Mouse (Mus musculus) hindbrain, embryonic 11.5 days (tissue): ENCODE data around the gene Ttc28. TPM values are rescaled to one million over a fixed set of nuclear protein-coding genes. Genes with fewer than 3 reads are reported as not detected.

Source experiments
- ATAC-seq: fragments of 200-750 bp; cut with Nextera tagmentation; 2 replicates; pipeline ENCODE4 v1.8.0; 2017; ENCODE audit warnings: mild to moderate bottlenecking, moderate TSS enrichment, moderate library complexity; ENCODE audit not compliant: low FRiP score
- DNase-seq: peaks from one replicate; pipeline ENCODE4 v3.0.0-alpha.2; 2015; ENCODE audit warnings: low spot score
- H3K27ac ChIP-seq: fragments of 300-500 bp; sonication (generic); 2 replicates; pipeline ENCODE4 v1.5.1; 2014; ENCODE audit warnings: mild to moderate bottlenecking, low read depth, low read length
- H3K27me3 ChIP-seq: fragments of 300-500 bp; sonication (generic); 2 replicates; pipeline ENCODE4 v1.6.1; 2014; ENCODE audit warnings: mild to moderate bottlenecking, low read length, moderate library complexity, mixed read lengths; ENCODE audit not compliant: control insufficient read depth, insufficient read depth
- H3K36me3 ChIP-seq: fragments of 300-500 bp; sonication (generic); 2 replicates; pipeline ENCODE4 v1.6.1; 2014; ENCODE audit warnings: mild to moderate bottlenecking, low read length, moderate library complexity, mixed read lengths; ENCODE audit not compliant: control insufficient read depth, insufficient read depth
- H3K4me1 ChIP-seq: fragments of 300-500 bp; sonication (generic); replicated peaks from 2 replicates; pipeline ENCODE4 v1.6.1; 2014; ENCODE audit warnings: low read length, mixed read lengths; ENCODE audit not compliant: control insufficient read depth, insufficient read depth
- H3K4me2 ChIP-seq: fragments of 300-500 bp; sonication (generic); replicated peaks from 2 replicates; pipeline ENCODE4 v1.6.1; 2014; ENCODE audit warnings: mild to moderate bottlenecking, low read depth, low read length
- H3K4me3 ChIP-seq: fragments of 300-500 bp; sonication (generic); 2 replicates; pipeline ENCODE4 v1.5.1; 2014; ENCODE audit warnings: low read depth, low read length
- H3K9ac ChIP-seq: fragments of 300-500 bp; sonication (generic); 2 replicates; pipeline ENCODE4 v1.6.1; 2014; ENCODE audit warnings: low read depth, low read length
- H3K9me3 ChIP-seq: fragments of 300-500 bp; sonication (generic); 2 replicates; pipeline ENCODE4 v1.6.1; 2016; ENCODE audit warnings: low read length; ENCODE audit not compliant: control insufficient read depth
- WGBS: fragments of 180-500 bp; shearing (Covaris S2); extraction: QIAGEN DNeasy Blood & Tissue Kit; methylation state at CpG from one replicate; pipeline ENCODE4 v1.1.7; 2014; 5-methylcytosine and 5-hydroxymethylcytosine counted together
- polyA plus RNA-seq: library from polyadenylated mRNA; unstranded; fragments of >200 nt; fragmentation: Nextera tagmentation; extraction: Ambion mirVana; gene quantifications from 2 replicates; pipeline ENCODE4 v1.2.1, GENCODE M21; 2014

The Ttc28 gene
- polyA plus RNA-seq, 1 experiment from 2014 or later, result 15.6 TPM

- Histone ChIP-seq H3K36me3 (no peaks in the 10 kb centered on the region), H3K4me2 (no peak overlapping the region), H3K4me3 (no peak overlapping the region), H3K27me3 (no peaks in the 10 kb centered on the region), H3K4me1 (peaks cover 3% of the 10 kb centered on the region), H3K27ac (no peak overlapping the region), H3K9ac (no peak overlapping the region), H3K9me3 (no peaks in the 10 kb centered on the region)
- 87% methylated on average over 5 of the region's 5 CpGs for WGBS
- no peak for DNase-seq
- ATAC-seq, result no peak
Measured at GRCm38 (mm10) chr5:111048036-111048435, 168.4 kb downstream of the Ttc28 start.

GRCm38 (mm10) chr5:111049584-111049983, 170.0 kb downstream of the Ttc28 start:
- Histone ChIP-seq H3K4me2 (no peak overlapping the region), H3K9ac (no peak overlapping the region), H3K36me3 (no peaks in the 10 kb centered on the region), H3K4me3 (no peak overlapping the region), H3K27me3 (no peaks in the 10 kb centered on the region), H3K4me1 (peaks cover 6% of the 10 kb centered on the region), H3K9me3 (no peaks in the 10 kb centered on the region), H3K27ac (no peak overlapping the region)
- DNase-seq, result no peak
- ATAC-seq, result no peak
- 98% methylated on average over 4 of the region's 4 CpGs for WGBS

- H3K27ac ChIP-seq, result no peak overlapping the region
- no peak overlapping the region for H3K4me2 ChIP-seq
- no peak overlapping the region for H3K9ac ChIP-seq
- H3K4me3 ChIP-seq, result no peak overlapping the region
- no peak for DNase-seq
- ATAC-seq, result no peak
- no peaks in the 10 kb centered on the region for H3K36me3 ChIP-seq
- H3K9me3 ChIP-seq, result no peaks in the 10 kb centered on the region
- H3K4me1 ChIP-seq, result peaks cover 6% of the 10 kb centered on the region
- H3K27me3 ChIP-seq, result no peaks in the 10 kb centered on the region
- 86% methylated on average over 9 of the region's 9 CpGs for WGBS
Measured at GRCm38 (mm10) chr5:111050135-111050534, 170.5 kb downstream of the Ttc28 start.

- Histone ChIP-seq H3K4me2 (no peak overlapping the region), H3K9me3 (no peaks in the 10 kb centered on the region), H3K36me3 (no peaks in the 10 kb centered on the region), H3K27me3 (no peaks in the 10 kb centered on the region), H3K27ac (peak overlapping the region; percentile 2; the same call in 1 of the 2 replicates), H3K4me3 (no peak overlapping the region), H3K4me1 (peaks cover 10% of the 10 kb centered on the region), H3K9ac (no peak overlapping the region)
- ATAC-seq (no peak), DNase-seq (no peak)
- WGBS, result 52% methylated on average over 9 of the region's 9 CpGs
Measured at GRCm38 (mm10) chr5:111054380-111054779, 174.8 kb downstream of the Ttc28 start.

GRCm38 (mm10) chr5:111054848-111055428, 175.3 kb downstream of the Ttc28 start:
- Histone ChIP-seq H3K27ac (peak overlapping the region; percentile 71), H3K36me3 (no peaks in the 10 kb centered on the region), H3K4me3 (no peak overlapping the region), H3K9me3 (no peaks in the 10 kb centered on the region), H3K9ac (no peak overlapping the region), H3K27me3 (no peaks in the 10 kb centered on the region), H3K4me1 (peaks cover 10% of the 10 kb centered on the region), H3K4me2 (no peak overlapping the region)
- 41% methylated on average over 17 of the region's 17 CpGs for WGBS
- ATAC-seq (peak; percentile 44), DNase-seq (peak; percentile 53)

GRCm38 (mm10) chr5:111055507-111055906, 175.9 kb downstream of the Ttc28 start:
- Histone ChIP-seq H3K4me1 (peaks cover 10% of the 10 kb centered on the region), H3K4me3 (no peak overlapping the region), H3K9ac (no peak overlapping the region), H3K27me3 (no peaks in the 10 kb centered on the region), H3K36me3 (no peaks in the 10 kb centered on the region), H3K4me2 (no peak overlapping the region), H3K9me3 (no peaks in the 10 kb centered on the region), H3K27ac (peak overlapping the region; percentile 71)
- 0 out of 2 replicates have a peak, but pooled peaks have one; percentile 10 for ATAC-seq
- whole genome bisulfite sequencing, result 63% methylated on average over 8 of the region's 8 CpGs
- no peak for DNase-seq

GRCm38 (mm10) chr5:111057084-111057483, 177.5 kb downstream of the Ttc28 start:
- peak; percentile 43 for DNase-seq
- no peak overlapping the region for H3K9ac ChIP-seq
- no peaks in the 10 kb centered on the region for H3K36me3 ChIP-seq
- ATAC-seq, result peak; percentile 48
- WGBS, result 52% methylated on average over 7 of the region's 7 CpGs
- H3K4me3 ChIP-seq, result no peak overlapping the region
- peaks cover 10% of the 10 kb centered on the region for H3K4me1 ChIP-seq
- H3K27me3 ChIP-seq, result no peaks in the 10 kb centered on the region
- no peaks in the 10 kb centered on the region for H3K9me3 ChIP-seq
- H3K4me2 ChIP-seq, result no peak overlapping the region
- no peak overlapping the region for H3K27ac ChIP-seq

GRCm38 (mm10) chr5:111058401-111059139, 179.0 kb downstream of the Ttc28 start:
- H3K4me1 ChIP-seq, result peaks cover 8% of the 10 kb centered on the region
- no peak overlapping the region for H3K27ac ChIP-seq
- WGBS, result 71% methylated on average over 22 of the region's 22 CpGs
- H3K27me3 ChIP-seq, result no peaks in the 10 kb centered on the region
- no peak overlapping the region for H3K9ac ChIP-seq
- no peak for ATAC-seq
- DNase-seq, result no peak
- no peak overlapping the region for H3K4me3 ChIP-seq
- H3K9me3 ChIP-seq, result no peaks in the 10 kb centered on the region
- H3K36me3 ChIP-seq, result no peaks in the 10 kb centered on the region
- H3K4me2 ChIP-seq, result no peak overlapping the region
